Mouse (Mus musculus) activated CD4-positive, CD25-positive, alpha-beta regulatory T cell, adult 4 months (primary cell): ENCODE data around the gene Olfr1115. TPM values are rescaled to one million over a fixed set of nuclear protein-coding genes. Genes with fewer than 3 reads are reported as not detected.
"Not testable (repeated sequence)": the region's sequence is repeated elsewhere in the genome, so short reads cannot be mapped to it uniquely, and the experiment has no call there.

ENCODE experiments used
- ATAC-seq: one replicate; pipeline ENCODE4 v1.8.0; 2017
- polyA plus RNA-seq, 2 experiments: library from polyadenylated mRNA; unstranded; fragments of 100-300 nt; shearing (Covaris generic); gene quantifications; one replicate each; pipeline ENCODE4 v1.2.1; 2017

Gene Olfr1115
- polyA plus RNA-seq = not detected

GRCm38 (mm10) chr2:87247713-87248112 lies at the start of gene Olfr1115:
Gene Olfr1115, plus strand, starts transcription at chr2:87248013.
- ATAC-seq = no peak

- ATAC-seq = no peak
Observed at GRCm38 (mm10) chr2:87208670-87209069, 39.1 kb upstream of the Olfr1115 start, which contains the start of gene Olfr1113. Gene Olfr1113, plus strand, starts transcription at chr2:87208970.

GRCm38 (mm10) chr2:87267234-87267633 lies 19.4 kb downstream of the Olfr1115 start, which contains the start of gene Olfr1116:
Gene Olfr1116, plus strand, starts transcription at chr2:87267534.
- ATAC-seq = no peak

GRCm38 (mm10) chr2:87293977-87294376 lies 46.2 kb downstream of the Olfr1115 start:
- not testable (repeated sequence) for ATAC-seq

Other genes with a start within 250 kb of the Olfr1115 start
- gene Olfr1102, start 249.6 kb upstream of the Olfr1115 start, polyA plus RNA-seq = not detected
- not detected for gene Olfr1104, start 220.9 kb upstream of the Olfr1115 start, polyA plus RNA-seq
- not detected for gene Olfr1105, start 211.5 kb upstream of the Olfr1115 start, polyA plus RNA-seq
- not detected for gene Olfr1106, start 195.7 kb upstream of the Olfr1115 start, polyA plus RNA-seq
- gene Olfr1107, start 172.2 kb upstream of the Olfr1115 start, polyA plus RNA-seq = not detected
- gene Olfr1109, start 152.0 kb upstream of the Olfr1115 start, polyA plus RNA-seq = not detected
- not detected for gene Olfr259, start 133.4 kb upstream of the Olfr1115 start, polyA plus RNA-seq
- gene Olfr1110, start 107.7 kb upstream of the Olfr1115 start, polyA plus RNA-seq = not detected
- not detected for gene Olfr1111, start 95.4 kb upstream of the Olfr1115 start, polyA plus RNA-seq
- not detected for gene Olfr1112, start 60.2 kb upstream of the Olfr1115 start, polyA plus RNA-seq
- not detected for gene Olfr1113, start 39.0 kb upstream of the Olfr1115 start, polyA plus RNA-seq
- gene Olfr1116, start 19.5 kb downstream of the Olfr1115 start, polyA plus RNA-seq = under 1 TPM in 1 of 2 experiments, not detected in 1; 0.07 TPM
- gene Olfr1118, start 59.6 kb downstream of the Olfr1115 start, polyA plus RNA-seq = not detected
- not detected for gene Olfr1120, start 106.8 kb downstream of the Olfr1115 start, polyA plus RNA-seq
- gene Olfr1121, start 121.9 kb downstream of the Olfr1115 start, polyA plus RNA-seq = not detected
- not detected for gene Olfr1122, start 137.8 kb downstream of the Olfr1115 start, polyA plus RNA-seq
- gene Olfr1123, start 168.6 kb downstream of the Olfr1115 start, polyA plus RNA-seq = not detected
- gene Olfr1124, start 182.3 kb downstream of the Olfr1115 start, polyA plus RNA-seq = 1 to 10 TPM in 1 of 2 experiments, not detected in 1; 1.8 TPM
- not detected for gene Olfr1126, start 205.9 kb downstream of the Olfr1115 start, polyA plus RNA-seq
- gene Pramel7, start 249.1 kb downstream of the Olfr1115 start, polyA plus RNA-seq = not detected